Mouse (Mus musculus): ENCODE data around the gene Shisa9. TPM values are rescaled to one million over a fixed set of nuclear protein-coding genes. Genes with fewer than 3 reads are reported as not detected.
A peak's percentile ranks its signal among the peaks of the same experiment; 100 is the strongest.
"Not testable (repeated sequence)": the region's sequence is repeated elsewhere in the genome, so short reads cannot be mapped to it uniquely, and the experiment has no call there.

Shisa9 gene
- polyA plus RNA-seq (2012; rRNA removed) = 31.2 and 36.4 TPM in 2 replicates

DNA sequence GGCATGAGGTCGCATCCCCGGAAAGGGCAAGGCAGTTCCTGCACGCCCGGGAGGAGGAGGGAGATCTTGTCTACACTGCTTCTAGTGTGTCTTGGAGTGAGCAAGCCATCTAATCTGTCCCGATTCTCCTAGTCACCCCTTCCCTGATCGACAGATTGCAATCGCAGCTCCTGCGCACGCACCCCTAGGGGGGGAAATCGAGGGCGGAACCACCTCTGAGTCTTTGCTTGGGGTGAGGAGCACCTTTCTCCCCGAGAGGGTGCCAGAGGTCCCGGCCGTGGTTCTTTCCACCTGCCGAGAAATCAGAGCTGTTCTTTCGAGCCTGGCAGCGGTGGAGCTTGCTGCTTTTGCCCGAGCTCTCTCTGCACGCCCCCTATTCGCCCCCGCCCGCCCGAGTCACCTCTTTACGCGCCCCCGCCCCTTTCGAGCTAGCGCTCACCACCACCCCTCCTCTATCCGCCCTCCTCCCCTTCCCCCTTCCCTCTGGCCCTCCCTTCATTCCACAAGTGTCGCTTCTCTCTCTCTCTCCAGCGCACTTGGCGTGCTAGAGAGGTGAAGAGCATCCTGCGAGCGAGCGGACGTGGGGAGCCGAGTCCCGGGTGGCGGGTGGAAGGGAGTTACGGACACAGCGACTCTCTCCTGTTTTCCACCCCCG lies at the start of gene Shisa9:
Shisa9 (plus strand) TSS at position 498 of the 655 bp plus-strand sequence.
- TF ChIP-seq POLR2A (IDR thresholded peaks at IDR 0.05; ENCODE audit: extremely low read depth, insufficient read depth, low read length) (no peak; the same call in 1 of the 2 replicates), CTCF (IDR thresholded peaks at IDR 0.05; ENCODE audit: extremely low read depth, insufficient read depth, low read length) (no peak)
- no peaks in the 10 kb centered on the region; the same call in 1 of the 2 replicates for H3K4me1 ChIP-seq (ENCODE audit: control insufficient read depth, insufficient read depth, low read length)
- peak within 1 kb of the TSS; percentile 79 for H3K27ac ChIP-seq (ENCODE audit: insufficient read depth, low read length)
- H3K4me3 ChIP-seq (ENCODE audit: insufficient read depth, low read length) = peak within 1 kb of the TSS; percentile 97

DNA sequence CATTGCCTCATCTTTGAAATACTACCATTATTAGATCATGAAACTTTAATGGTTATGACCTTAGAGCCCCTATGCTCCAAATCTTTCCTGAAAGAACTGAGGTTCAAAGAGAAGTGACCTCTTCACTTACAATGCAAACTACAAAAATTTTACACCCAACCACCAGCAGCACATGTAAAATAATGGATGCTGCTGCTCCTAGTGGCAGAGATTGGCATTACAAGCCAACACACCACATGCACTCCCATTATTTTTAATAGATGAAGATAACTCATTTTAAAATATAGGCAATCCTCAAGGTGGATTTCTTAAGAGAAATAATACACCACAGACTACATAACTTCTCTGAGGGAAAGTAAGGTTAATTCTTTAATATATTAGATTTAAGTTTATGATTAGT lies 43.4 kb upstream of the Shisa9 start:
- H3K27ac ChIP-seq (ENCODE audit: insufficient read depth, low read length) = no peak overlapping the region
- peak; percentile 64 for TF ChIP-seq CTCF (IDR thresholded peaks at IDR 0.05; ENCODE audit: extremely low read depth, insufficient read depth, low read length)
- no peak for TF ChIP-seq POLR2A (IDR thresholded peaks at IDR 0.05; ENCODE audit: extremely low read depth, insufficient read depth, low read length)
- H3K4me1 ChIP-seq (ENCODE audit: control insufficient read depth, insufficient read depth, low read length) = no peaks in the 10 kb centered on the region
- no peak overlapping the region for H3K4me3 ChIP-seq (ENCODE audit: insufficient read depth, low read length)

DNA sequence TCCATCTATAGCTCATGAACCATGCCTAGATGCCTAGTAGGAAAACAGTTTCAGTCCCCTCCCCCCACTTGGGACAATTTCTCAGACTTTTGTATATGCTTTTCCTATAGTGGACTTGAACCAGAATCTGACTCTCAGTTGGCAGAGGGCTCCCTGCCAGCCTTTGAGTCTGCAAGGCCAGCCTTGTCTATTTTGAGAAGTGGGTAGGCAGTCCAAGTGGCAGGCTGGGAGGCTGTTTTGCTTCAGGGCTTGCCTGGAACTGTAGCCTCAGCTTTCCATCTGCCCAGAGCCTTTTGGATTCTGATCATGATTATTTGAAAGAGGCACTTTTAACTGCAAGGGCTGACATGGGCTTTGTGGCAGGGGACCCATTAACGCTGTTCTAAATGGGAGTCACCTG lies 23.2 kb upstream of the Shisa9 start:
- Histone ChIP-seq H3K27ac (ENCODE audit: insufficient read depth, low read length) (no peak overlapping the region), H3K4me3 (ENCODE audit: insufficient read depth, low read length) (no peak overlapping the region)

DNA sequence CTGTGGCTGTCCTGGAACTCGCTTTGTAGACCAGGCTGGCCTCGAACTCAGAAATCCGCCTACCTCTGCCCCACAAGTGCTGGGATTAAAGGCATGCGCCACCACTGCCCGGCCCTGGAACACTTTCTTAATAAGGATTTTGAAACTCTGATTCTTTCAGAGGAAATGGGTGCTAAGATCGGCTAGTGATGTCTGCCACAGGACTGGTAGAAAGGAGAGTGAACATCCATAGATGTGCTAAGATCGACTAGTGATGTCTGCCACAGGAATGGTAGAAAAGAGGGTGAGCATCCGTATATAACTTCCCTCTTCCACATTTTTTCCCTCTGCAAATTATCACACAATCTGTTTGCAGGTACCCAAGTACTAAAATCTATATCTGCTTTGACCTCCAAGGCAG lies 17.9 kb upstream of the Shisa9 start:
- H3K4me3 ChIP-seq (ENCODE audit: insufficient read depth, low read length) = no peak overlapping the region
- TF ChIP-seq CTCF (IDR thresholded peaks at IDR 0.05; ENCODE audit: extremely low read depth, insufficient read depth, low read length) = no peak
- no peak for TF ChIP-seq POLR2A (IDR thresholded peaks at IDR 0.05; ENCODE audit: extremely low read depth, insufficient read depth, low read length)
- H3K27ac ChIP-seq (ENCODE audit: insufficient read depth, low read length) = no peak overlapping the region
- no peaks in the 10 kb centered on the region for H3K4me1 ChIP-seq (ENCODE audit: control insufficient read depth, insufficient read depth, low read length)

More for the DNA sequence above, 23.2 kb upstream of the Shisa9 start:
- no peaks in the 10 kb centered on the region for H3K4me1 ChIP-seq (ENCODE audit: control insufficient read depth, insufficient read depth, low read length)
- no peak for TF ChIP-seq POLR2A (IDR thresholded peaks at IDR 0.05; ENCODE audit: extremely low read depth, insufficient read depth, low read length)
- TF ChIP-seq CTCF (IDR thresholded peaks at IDR 0.05; ENCODE audit: extremely low read depth, insufficient read depth, low read length) = no peak

DNA sequence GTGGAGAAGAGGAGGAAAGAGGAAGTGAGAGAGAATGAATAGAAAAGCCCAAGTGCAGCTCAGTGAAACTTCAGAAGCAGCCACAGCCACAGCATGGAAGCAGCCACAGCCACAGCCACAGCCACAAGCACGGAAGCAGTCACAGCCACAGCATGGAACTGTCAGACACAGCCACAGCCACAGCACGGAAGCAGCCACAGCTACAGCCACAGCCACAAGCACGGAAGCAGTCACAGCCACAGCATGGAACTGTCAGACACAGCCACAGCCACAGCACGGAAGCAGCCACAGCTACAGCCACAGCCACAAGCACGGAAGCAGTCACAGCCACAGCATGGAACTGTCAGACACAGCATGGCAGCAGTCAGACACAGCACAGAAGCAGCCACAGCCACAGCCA lies 17.1 kb upstream of the Shisa9 start:
- not testable (repeated sequence) for H3K4me1 ChIP-seq (ENCODE audit: control insufficient read depth, insufficient read depth, low read length); H3K27ac ChIP-seq (ENCODE audit: insufficient read depth, low read length); H3K4me3 ChIP-seq (ENCODE audit: insufficient read depth, low read length)

DNA sequence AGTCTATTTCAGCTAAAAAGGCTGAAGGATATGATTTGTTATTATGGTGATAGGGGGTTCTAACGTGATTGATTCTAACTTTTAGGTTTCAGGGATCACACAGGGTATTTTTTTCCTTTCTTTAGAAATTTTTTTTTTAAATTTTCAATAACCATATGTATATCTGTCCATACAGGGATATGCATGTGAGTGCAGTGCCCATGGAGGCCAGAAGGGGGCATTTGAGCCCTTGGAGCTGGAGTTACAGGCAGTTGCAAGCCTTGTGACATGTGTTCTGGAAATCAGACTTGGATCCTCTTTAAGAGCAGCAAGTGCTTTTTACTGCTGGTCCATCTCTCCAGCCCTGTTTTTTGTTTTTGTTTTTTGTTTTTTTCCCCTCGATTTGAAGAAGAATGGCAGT lies 16.3 kb upstream of the Shisa9 start:
- Histone ChIP-seq H3K27ac (ENCODE audit: insufficient read depth, low read length) (no peak overlapping the region), H3K4me3 (ENCODE audit: insufficient read depth, low read length) (no peak overlapping the region), H3K4me1 (ENCODE audit: control insufficient read depth, insufficient read depth, low read length) (no peaks in the 10 kb centered on the region)
- no peak for TF ChIP-seq POLR2A (IDR thresholded peaks at IDR 0.05; ENCODE audit: extremely low read depth, insufficient read depth, low read length)

DNA sequence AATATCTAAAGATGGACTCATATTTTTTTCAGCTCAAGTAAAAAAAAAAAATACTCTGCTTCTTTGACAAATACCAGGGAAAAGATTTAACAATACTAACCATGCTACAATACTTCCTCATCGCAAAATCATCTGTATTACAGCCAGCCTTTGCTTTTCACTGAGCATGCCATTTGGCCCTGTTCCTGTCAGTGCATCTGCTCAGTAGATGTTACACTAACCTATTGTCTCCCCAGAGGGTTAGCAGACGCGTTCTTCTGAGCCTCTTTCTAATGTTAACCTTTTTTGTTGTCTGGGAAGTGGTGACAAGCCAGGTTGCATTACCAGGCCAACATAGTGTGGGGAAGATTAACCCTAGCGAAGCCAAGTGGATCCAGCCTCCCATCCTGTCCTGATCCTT lies 10.2 kb upstream of the Shisa9 start:
- Histone ChIP-seq H3K4me3 (ENCODE audit: insufficient read depth, low read length) (no peak overlapping the region), H3K27ac (ENCODE audit: insufficient read depth, low read length) (no peak overlapping the region), H3K4me1 (ENCODE audit: control insufficient read depth, insufficient read depth, low read length) (no peaks in the 10 kb centered on the region)
- TF ChIP-seq CTCF (IDR thresholded peaks at IDR 0.05; ENCODE audit: extremely low read depth, insufficient read depth, low read length) = no peak
- no peak for TF ChIP-seq POLR2A (IDR thresholded peaks at IDR 0.05; ENCODE audit: extremely low read depth, insufficient read depth, low read length)

DNA sequence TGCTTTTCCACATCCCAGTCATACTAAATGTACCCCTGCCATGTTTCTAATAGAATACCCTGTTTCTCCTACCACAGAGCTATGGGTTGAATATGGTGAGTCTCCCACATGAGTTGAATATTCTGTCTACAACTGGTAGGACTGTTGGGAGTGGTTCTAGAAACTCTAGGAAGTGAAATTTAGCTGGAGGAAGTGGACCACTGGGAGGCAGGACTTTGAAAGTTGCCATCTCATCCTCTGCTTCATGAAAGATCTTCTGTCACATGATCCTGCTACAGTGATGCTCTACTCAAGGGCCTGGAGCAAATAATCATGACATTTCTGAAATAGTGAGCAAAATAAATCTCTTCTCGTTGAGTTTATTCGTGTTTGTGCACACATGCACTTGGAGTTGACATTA lies 7.2 kb upstream of the Shisa9 start:
- H3K4me3 ChIP-seq (ENCODE audit: insufficient read depth, low read length) = no peak overlapping the region
- no peaks in the 10 kb centered on the region for H3K4me1 ChIP-seq (ENCODE audit: control insufficient read depth, insufficient read depth, low read length)
- TF ChIP-seq CTCF (IDR thresholded peaks at IDR 0.05; ENCODE audit: extremely low read depth, insufficient read depth, low read length) (no peak), POLR2A (IDR thresholded peaks at IDR 0.05; ENCODE audit: extremely low read depth, insufficient read depth, low read length) (no peak)
- H3K27ac ChIP-seq (ENCODE audit: insufficient read depth, low read length) = no peak overlapping the region

DNA sequence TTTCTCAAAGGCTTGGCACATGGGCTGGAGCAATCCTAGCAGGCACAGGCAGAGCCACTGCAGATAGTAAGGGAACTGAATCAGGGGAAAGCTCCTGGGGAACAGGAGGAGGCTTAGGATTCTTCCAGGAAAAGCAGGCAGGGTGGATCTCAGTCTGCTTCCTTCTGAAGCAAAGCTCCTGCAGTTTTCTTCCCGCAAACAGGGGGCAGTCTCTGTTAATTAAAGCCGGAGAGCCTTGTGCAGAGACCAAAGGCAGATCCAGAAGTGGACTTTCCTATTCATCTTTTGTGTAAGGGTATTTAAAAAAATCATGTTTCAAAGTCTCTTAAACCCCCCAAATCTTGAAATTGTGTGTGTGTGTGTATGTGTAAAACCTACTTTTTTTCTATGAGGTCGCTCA lies 3.1 kb upstream of the Shisa9 start:
- Histone ChIP-seq H3K27ac (ENCODE audit: insufficient read depth, low read length) (no peak overlapping the region), H3K4me1 (ENCODE audit: control insufficient read depth, insufficient read depth, low read length) (no peaks in the 10 kb centered on the region), H3K4me3 (ENCODE audit: insufficient read depth, low read length) (no peak overlapping the region)
- TF ChIP-seq POLR2A (IDR thresholded peaks at IDR 0.05; ENCODE audit: extremely low read depth, insufficient read depth, low read length) (no peak), CTCF (IDR thresholded peaks at IDR 0.05; ENCODE audit: extremely low read depth, insufficient read depth, low read length) (peak; percentile 70)

DNA sequence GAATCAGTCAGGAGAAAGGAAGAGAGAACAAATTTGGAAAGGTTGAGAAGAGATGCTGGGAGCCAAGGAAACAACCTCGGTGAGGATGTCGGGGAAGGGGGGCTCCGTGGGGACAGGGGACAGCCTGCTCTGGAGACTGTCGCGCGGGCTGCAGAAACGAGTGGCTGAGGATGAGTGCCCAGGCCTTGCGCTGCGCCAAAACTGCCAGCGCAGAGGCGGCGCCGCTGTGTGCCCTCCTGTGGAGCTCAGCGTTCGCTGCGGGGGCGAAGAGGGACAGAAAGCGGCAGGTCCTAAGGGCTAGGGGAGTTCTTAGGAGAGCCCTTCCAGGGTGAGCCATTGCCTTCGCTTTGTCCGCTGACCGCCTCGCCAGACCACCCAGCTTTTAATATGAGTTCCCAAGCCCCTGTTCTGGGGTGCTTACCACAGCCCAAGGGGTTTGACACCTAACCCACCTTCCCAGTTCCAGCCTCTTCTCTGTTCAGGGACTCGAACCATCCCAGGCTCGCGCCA lies 752 bp upstream of the Shisa9 start:
- peak overlapping the region; percentile 13 for H3K27ac ChIP-seq (ENCODE audit: insufficient read depth, low read length)
- no peaks in the 10 kb centered on the region; the same call in 1 of the 2 replicates for H3K4me1 ChIP-seq (ENCODE audit: control insufficient read depth, insufficient read depth, low read length)
- H3K4me3 ChIP-seq (ENCODE audit: insufficient read depth, low read length) = peak overlapping the region; percentile 97
- 0 out of 2 replicates have a peak, but pooled peaks have one; percentile 15 for TF ChIP-seq POLR2A (IDR thresholded peaks at IDR 0.05; ENCODE audit: extremely low read depth, insufficient read depth, low read length)
- no peak for TF ChIP-seq CTCF (IDR thresholded peaks at IDR 0.05; ENCODE audit: extremely low read depth, insufficient read depth, low read length)

Measured in cortical plate, adult 2 months (tissue).